Mouse (Mus musculus) testis, adult 10 weeks (tissue): Measurements from ENCODE around the gene Frk. TPM values are rescaled to one million over a fixed set of nuclear protein-coding genes. Genes with fewer than 3 reads are reported as not detected.

Experiments
- polyA plus RNA-seq: library from polyadenylated mRNA; stranded (reverse); fragments of 350-450 nt; fragmentation: Illumina TruSeq; extraction: RNeasy Lipid Tissue Mini Kit (QIAGEN cat#74804); gene quantifications from one replicate; pipeline ENCODE4 v1.2.3, GENCODE M21; 2014; ENCODE audit warnings: low read depth, low replicate concordance

Gene Frk
- polyA plus RNA-seq: 0.98 TPM

DNA sequence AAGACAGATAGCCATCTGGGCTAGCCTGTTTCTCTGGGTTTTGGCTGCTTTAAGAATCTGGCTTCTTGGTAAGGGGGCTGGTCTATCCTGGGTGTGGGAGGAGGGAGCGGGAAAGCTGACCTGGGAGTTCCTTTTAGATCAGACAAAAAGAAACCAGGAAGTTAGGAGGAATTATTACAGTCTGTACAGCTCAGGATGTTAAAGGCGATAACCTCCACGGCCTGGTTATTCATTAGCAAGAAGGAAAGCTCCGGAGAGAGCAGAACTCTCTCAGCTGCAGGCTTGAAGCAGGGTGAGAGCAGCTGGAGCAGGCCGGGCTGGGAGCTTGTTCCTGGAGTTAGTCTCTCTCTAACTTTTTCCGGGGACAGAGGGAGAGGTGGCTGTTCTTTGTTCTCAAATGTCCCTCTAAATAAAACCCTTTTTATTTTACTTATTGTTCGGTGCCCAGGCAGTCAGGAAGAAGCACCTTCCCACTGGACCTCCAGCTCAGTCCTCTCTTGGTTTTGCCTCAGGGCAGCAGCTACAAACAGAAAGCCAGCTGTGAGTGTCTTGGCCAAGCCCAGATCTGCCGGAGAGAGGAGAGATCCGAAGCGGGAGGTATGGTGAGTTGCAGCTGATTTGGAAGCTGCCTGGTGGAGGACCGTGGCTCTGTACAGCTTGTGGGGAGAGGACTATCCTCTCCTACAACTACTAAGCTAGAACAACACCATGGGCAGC lies at the start of gene Frk:
Frk (plus strand) TSS at position 103 of the 717 bp plus-strand sequence.

Other genes starting within 250 kb of the Frk start
- gene Tspyl1, start 201.2 kb upstream of the Frk start, polyA plus RNA-seq: 14.4 TPM
- gene Tspyl4, start 186.0 kb upstream of the Frk start, polyA plus RNA-seq: 29.8 TPM
- gene Col10a1, start 93.4 kb upstream of the Frk start, polyA plus RNA-seq: not detected
- gene Nt5dc1, start 64.8 kb upstream of the Frk start, polyA plus RNA-seq: 37.1 TPM